Mouse (Mus musculus): ENCODE results near the gene Pik3r1.

Pik3r1 gene

GRCm38 (mm10) chr13:101702096-101702775 is 65.8 kb downstream of the Pik3r1 start:
- DNase-seq = no peak

- DNase-seq = no peak
These were observed 66.4 kb downstream of the Pik3r1 start for GRCm38 (mm10) chr13:101701632-101702031.

- DNase-seq = no peak
These were observed 68.3 kb downstream of the Pik3r1 start for GRCm38 (mm10) chr13:101699742-101700141.

GRCm38 (mm10) chr13:101697966-101698365 is 70.1 kb downstream of the Pik3r1 start:
- no peak for DNase-seq

- DNase-seq = no peak
These were observed 70.6 kb downstream of the Pik3r1 start for GRCm38 (mm10) chr13:101697461-101697860.

- DNase-seq = no peak
These were observed 71.2 kb downstream of the Pik3r1 start for GRCm38 (mm10) chr13:101696827-101697226.

GRCm38 (mm10) chr13:101696316-101696715 is 71.7 kb downstream of the Pik3r1 start:
- no peak for DNase-seq

GRCm38 (mm10) chr13:101695876-101696275 is 72.1 kb downstream of the Pik3r1 start:
- peak; percentile 88 for DNase-seq

GRCm38 (mm10) chr13:101694496-101695251 is 73.3 kb downstream of the Pik3r1 start:
- DNase-seq = peak; percentile 48

- peak; percentile 80 for DNase-seq
These were observed 74.0 kb downstream of the Pik3r1 start for GRCm38 (mm10) chr13:101693967-101694495.

GRCm38 (mm10) chr13:101692866-101693691 is 74.9 kb downstream of the Pik3r1 start:
- DNase-seq = no peak

- peak; percentile 80 for DNase-seq
These were observed 75.7 kb downstream of the Pik3r1 start for GRCm38 (mm10) chr13:101692239-101692784.

- DNase-seq = no peak
These were observed 76.3 kb downstream of the Pik3r1 start for GRCm38 (mm10) chr13:101691669-101692068.

- DNase-seq = no peak
These were observed 76.9 kb downstream of the Pik3r1 start for GRCm38 (mm10) chr13:101690911-101691655.

GRCm38 (mm10) chr13:101690167-101690566 is 77.8 kb downstream of the Pik3r1 start:
- no peak for DNase-seq

- DNase-seq = no peak
These were observed 81.8 kb downstream of the Pik3r1 start for GRCm38 (mm10) chr13:101686256-101686655.

- DNase-seq = no peak
These were observed 83.3 kb downstream of the Pik3r1 start for GRCm38 (mm10) chr13:101684706-101685105.

GRCm38 (mm10) chr13:101682378-101682777 is 85.6 kb downstream of the Pik3r1 start:
- DNase-seq = no peak

GRCm38 (mm10) chr13:101680083-101680482 is 87.9 kb downstream of the Pik3r1 start:
- no peak for DNase-seq

- no peak for DNase-seq
These were observed 89.0 kb downstream of the Pik3r1 start for GRCm38 (mm10) chr13:101678984-101679383.

- DNase-seq = no peak
These were observed 90.0 kb downstream of the Pik3r1 start for GRCm38 (mm10) chr13:101678036-101678435.

- no peak for DNase-seq
These were observed 94.1 kb downstream of the Pik3r1 start for GRCm38 (mm10) chr13:101673876-101674275.

Measured in layer of hippocampus, adult 9-11 months (tissue).